8 mouse cellular contexts compared by ENCODE assay signal in the genomic region with DNA sequence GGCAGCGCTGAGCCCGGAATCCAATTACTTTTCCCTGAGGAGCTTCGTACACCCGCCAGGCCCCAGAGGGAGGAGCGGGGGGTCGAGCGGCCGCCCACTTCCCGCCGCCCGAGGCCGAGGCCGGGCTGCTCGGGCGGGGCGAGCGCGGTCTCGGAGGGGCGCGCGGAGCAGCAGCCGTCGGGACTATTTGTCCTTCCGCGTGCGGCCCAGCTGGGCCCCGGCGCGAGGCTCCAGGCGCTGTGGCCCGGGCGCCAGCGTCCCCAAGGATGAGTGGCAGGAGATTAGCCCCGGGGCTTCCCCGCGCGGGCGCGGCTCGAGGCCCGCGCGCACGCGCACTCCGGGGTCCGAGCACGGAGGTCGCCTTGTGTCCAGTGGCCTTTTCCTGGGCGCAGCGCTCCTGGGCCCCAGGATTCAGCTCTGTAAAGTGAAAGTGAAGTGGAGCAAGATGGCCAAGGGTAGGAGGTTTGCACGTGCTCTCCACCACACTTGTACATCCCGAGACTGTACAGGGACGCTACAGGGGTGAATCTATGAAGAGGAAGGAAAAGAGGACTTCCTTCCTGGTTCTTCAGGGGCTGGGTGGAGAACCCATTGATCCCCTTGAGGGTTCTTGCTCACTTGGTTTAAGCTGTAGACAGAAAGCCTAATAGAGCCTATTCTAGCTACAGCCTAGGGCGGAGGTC. TPM values are rescaled to one million over a fixed set of nuclear protein-coding genes. Genes with fewer than 3 reads are reported as not detected.
DNase-seq lines count a peak whose midpoint lies in the region; ATAC-seq and TF ChIP-seq lines count a peak whose summit lies in the region.

No protein-coding gene starts in this region.

- no peaks in the 10 kb centered on the region for H3K36me3 ChIP-seq in hindbrain, postnatal 0 days (ENCODE audit: insufficient read depth, low read length)

- WGBS in hindbrain, postnatal 0 days = 2% methylated on average over 51 of the region's 56 CpGs

- 0 out of 2 replicates have a peak, but pooled peaks cover 6% of the 10 kb centered on the region for H3K4me1 ChIP-seq in hindbrain, postnatal 0 days (ENCODE audit: insufficient read depth, low read length)

- no peak; the same call in 1 of the 2 replicates for TF ChIP-seq CTCF in gastrocnemius, adult 2 months (IDR thresholded peaks at IDR 0.05)
- no peak for TF ChIP-seq CTCF in hindbrain, postnatal 0 days (IDR thresholded peaks at IDR 0.05; ENCODE audit: low read depth)

- H3K9me3 ChIP-seq in hindbrain, postnatal 0 days (ENCODE audit: low read length) = no peaks in the 10 kb centered on the region

- peak overlapping the region; percentile 79 for H3K4me2 ChIP-seq in hindbrain, postnatal 0 days (ENCODE audit: low read depth, low read length)

- peak overlapping the region; percentile 80 for H3K9ac ChIP-seq in hindbrain, postnatal 0 days (replicated peaks; ENCODE audit: low read length)

- intact Hi-C loops in gastrocnemius, adult 2 months (cut with DNase I) = loop anchor here (1.0 to 2.0 kb wide), 2 partner anchors 22 to 50 kb away; a partner anchor contains a TSS
- intact Hi-C loops in left cerebral cortex, postnatal 10 days (cut with DNase I) = loop anchor here (2.0 kb wide), 1 partner anchor 22 kb away; a partner anchor contains a TSS

- peak overlapping the region; percentile 77 for H3K4me3 ChIP-seq in gastrocnemius, adult 2 months
- H3K4me3 ChIP-seq in hindbrain, postnatal 0 days (ENCODE audit: low read length) = peak overlapping the region; percentile 53

- peak; percentile 57 to 85 for DNase-seq in cerebellum, postnatal 4 days (ENCODE audit: low spot score in 2 of 2)
- DNase-seq in gastrocnemius, adult 2 months = peak; percentile 95
- peak; percentile 93 for DNase-seq in hindbrain, postnatal 0 days (ENCODE audit: low spot score)
- peak; percentile 76 to 95 for DNase-seq in left cerebral cortex, postnatal 10 days (ENCODE audit: extremely low spot score in 1 of 2, low spot score in 2 of 2)
- peak; percentile 88 to 89 for DNase-seq in right cerebral cortex, postnatal 10 days (ENCODE audit: low spot score in 2 of 2)
- DNase-seq in urinary bladder, postnatal 25 days (ENCODE audit: low spot score) = peak; percentile 84

- peak overlapping the region; percentile 97 for H3K27ac ChIP-seq in gastrocnemius, adult 2 months
- H3K27ac ChIP-seq in hindbrain, postnatal 0 days = peak overlapping the region; percentile 91

- no peaks in the 10 kb centered on the region for H3K27me3 ChIP-seq in hindbrain, postnatal 0 days (ENCODE audit: insufficient read depth, low read length)

- peak; percentile 74 for ATAC-seq in activated CD4-positive, CD25-positive, alpha-beta regulatory T cell, adult 4 months
- peak; percentile 95 for ATAC-seq in hindbrain, postnatal 0 days
- ATAC-seq in megakaryocyte progenitor cell, adult 5-6 weeks (replicated peaks; ENCODE audit: poor library complexity) = peak; percentile 91

RNA-seq across cellular contexts. Expression of a gene that starts 21.6 kb away (rescaled TPM):
- 10 to 100 TPM; 29.9 to 36.7 TPM for polyA plus RNA-seq in activated CD4-positive, CD25-positive, alpha-beta regulatory T cell, adult 4 months (2017; shearing (Covaris generic))
- total RNA-seq in gastrocnemius, adult 2 months (2021) = 10 to 100 TPM; 24.3 to 32.1 TPM
- total RNA-seq in hindbrain, postnatal 0 days (2014; rRNA removed) = 96.6 and 155 TPM in 2 replicates
- polyA plus RNA-seq in hindbrain, postnatal 0 days (2015; fragmentation: Nextera tagmentation; extraction: Ambion mirVana) = 65.5 and 68.3 TPM in 2 replicates
- 10 to 100 TPM; 41.0 to 50.0 TPM for total RNA-seq in left cerebral cortex, postnatal 10 days (2021)
- 89.1 and 105 TPM in 2 replicates for total RNA-seq in megakaryocyte progenitor cell, adult 5-6 weeks (2015)
- total RNA-seq in megakaryocyte progenitor cell, adult 5-6 weeks (2017) = 36.2 and 49.1 TPM in 2 replicates

Comparison
In these comparisons a context has a peak if more than half of its experiments do, and no peak if none do; other contexts are left out.
1. Peak in every context shown above with its lines: DNase-seq, ATAC-seq, H3K4me3 ChIP-seq and H3K27ac ChIP-seq.